Mouse (Mus musculus): ENCODE results near the gene Col1a1. TPM values are rescaled to one million over a fixed set of nuclear protein-coding genes. Genes with fewer than 3 reads are reported as not detected.

Col1a1 gene
- polyA plus RNA-seq (2017; shearing (Covaris generic)): 0.54 TPM

GRCm38 (mm10) chr11:94936045-94936444 is at the start of gene Col1a1:
Gene Col1a1, plus strand, starts transcription at chr11:94936224.

DNA sequence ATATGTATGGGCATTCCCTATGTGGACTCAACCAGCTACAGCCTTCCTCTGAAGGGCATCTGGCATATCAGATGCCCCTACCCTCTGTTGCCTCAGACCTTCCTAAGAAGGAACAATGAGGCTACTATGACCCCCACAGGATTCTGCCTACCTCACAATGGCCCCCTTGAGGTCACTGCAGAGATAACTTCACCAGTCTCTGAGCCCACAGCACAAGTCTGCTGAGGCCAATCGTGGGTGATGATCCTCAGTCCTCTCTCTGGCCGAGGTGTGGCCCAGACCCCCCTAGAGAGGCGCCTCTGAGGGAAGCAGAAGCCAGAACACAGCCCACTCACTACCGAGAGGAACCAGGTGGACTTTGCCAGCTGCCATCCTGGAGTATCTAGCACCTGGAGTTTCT is 31.4 kb downstream of the Col1a1 start, which contains the start of gene Hils1:
Gene Hils1, plus strand, starts transcription at position 175 of the 400 bp plus-strand sequence.

DNA sequence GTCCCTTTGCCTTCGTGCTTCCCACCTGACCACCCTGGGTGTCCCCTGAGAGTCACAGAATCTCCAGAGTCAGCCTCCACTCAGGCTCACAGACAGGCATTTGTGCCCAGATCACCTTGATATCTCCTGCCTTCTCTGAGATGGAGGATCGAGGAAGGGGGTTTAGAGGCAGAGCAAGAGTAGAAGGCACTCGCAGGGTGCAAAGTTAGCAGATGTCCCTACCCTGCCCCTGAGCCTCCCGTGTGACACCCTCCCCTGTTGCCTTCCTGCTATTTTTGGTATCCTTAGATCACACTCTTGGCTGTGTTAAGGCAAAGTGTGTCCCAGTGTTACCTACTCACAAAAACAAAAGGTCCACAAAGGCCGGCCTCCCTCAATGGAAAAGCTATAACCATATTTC is 40.2 kb downstream of the Col1a1 start, which contains the start of gene Sgca:
Gene Sgca, minus strand, starts transcription at position 129 of the 400 bp plus-strand sequence.

GRCm38 (mm10) chr11:94990749-94991577 is 54.9 kb downstream of the Col1a1 start, which contains the start of gene Ppp1r9b:
Gene Ppp1r9b, plus strand, starts transcription at chr11:94991035.

Other genes with a start within 250 kb of the Col1a1 start
- gene Gm11541, start 231.7 kb upstream of the Col1a1 start, polyA plus RNA-seq (2017; shearing (Covaris generic)): not detected
- gene Cdc34b, start 194.4 kb upstream of the Col1a1 start, polyA plus RNA-seq (2017; shearing (Covaris generic)): not detected
- not detected for gene Tmem92, start 153.5 kb upstream of the Col1a1 start, polyA plus RNA-seq (2017; shearing (Covaris generic))
- gene Hils1, start 31.4 kb downstream of the Col1a1 start, polyA plus RNA-seq (2017; shearing (Covaris generic)): not detected
- not detected for gene Sgca, start 40.1 kb downstream of the Col1a1 start, polyA plus RNA-seq (2017; shearing (Covaris generic))
- 12.6 TPM for gene Ppp1r9b, start 54.8 kb downstream of the Col1a1 start, polyA plus RNA-seq (2017; shearing (Covaris generic))
- gene Samd14, start 73.7 kb downstream of the Col1a1 start, polyA plus RNA-seq (2017; shearing (Covaris generic)): 0.46 TPM
- 17.3 TPM for gene Pdk2, start 105.1 kb downstream of the Col1a1 start, polyA plus RNA-seq (2017; shearing (Covaris generic))
- 1.7 TPM for gene Itga3, start 140.6 kb downstream of the Col1a1 start, polyA plus RNA-seq (2017; shearing (Covaris generic))
- not detected for gene Dlx3, start 183.9 kb downstream of the Col1a1 start, polyA plus RNA-seq (2017; shearing (Covaris generic))
- not detected for gene Dlx4, start 210.0 kb downstream of the Col1a1 start, polyA plus RNA-seq (2017; shearing (Covaris generic))

Measured in activated CD4-positive, CD25-positive, alpha-beta regulatory T cell, adult 9 weeks (primary cell).